Mouse (Mus musculus) embryonic facial prominence, embryonic 11.5 days (tissue): ENCODE data around the gene Btbd10. TPM values are rescaled to one million over a fixed set of nuclear protein-coding genes. Genes with fewer than 3 reads are reported as not detected.

Source experiments
- ATAC-seq: fragments of 200-750 bp; cut with Nextera tagmentation; replicated peaks from 2 replicates; pipeline ENCODE4 v1.8.0; 2017; ENCODE audit warnings: low read depth; ENCODE audit not compliant: insufficient number of reproducible peaks, low FRiP score, low TSS enrichment
- DNase-seq: peaks from one replicate; pipeline ENCODE4 v3.0.0-alpha.2; 2015; ENCODE audit warnings: low spot score
- H3K27ac ChIP-seq: fragments of 300-500 bp; sonication (generic); replicated peaks from 2 replicates; pipeline ENCODE4 v1.5.1; 2014; ENCODE audit warnings: mild to moderate bottlenecking, low read depth, low read length, control low read depth
- H3K27me3 ChIP-seq: fragments of 300-500 bp; sonication (generic); 2 replicates; pipeline ENCODE4 v1.6.1; 2014; ENCODE audit warnings: mild to moderate bottlenecking, low read length, moderate library complexity, mixed read lengths; ENCODE audit not compliant: control insufficient read depth, insufficient read depth
- H3K36me3 ChIP-seq: fragments of 300-500 bp; sonication (generic); replicated peaks from 2 replicates; pipeline ENCODE4 v1.6.1; 2014; ENCODE audit warnings: low read depth, mild to moderate bottlenecking, low read length, moderate library complexity, mixed read lengths; ENCODE audit not compliant: control insufficient read depth, insufficient read depth
- H3K4me1 ChIP-seq: fragments of 300-500 bp; sonication (generic); 2 replicates; pipeline ENCODE4 v1.6.1; 2014; ENCODE audit warnings: low read length, mixed read lengths; ENCODE audit not compliant: control insufficient read depth, insufficient read depth
- H3K4me2 ChIP-seq: fragments of 300-500 bp; sonication (generic); 2 replicates; pipeline ENCODE4 v1.6.1; 2014; ENCODE audit warnings: low read depth, mild to moderate bottlenecking, control low read depth, low read length, moderate library complexity
- H3K4me3 ChIP-seq: fragments of 300-500 bp; sonication (generic); 2 replicates; pipeline ENCODE4 v1.5.1; 2014; ENCODE audit warnings: low read depth, low read length, control low read depth
- H3K9ac ChIP-seq: fragments of 300-500 bp; sonication (generic); replicated peaks from 2 replicates; pipeline ENCODE4 v1.6.1; 2014; ENCODE audit warnings: mild to moderate bottlenecking, control low read depth, low read length
- H3K9me3 ChIP-seq: fragments of 300-500 bp; sonication (generic); replicated peaks from 2 replicates; pipeline ENCODE4 v1.6.1; 2016; ENCODE audit warnings: mild to moderate bottlenecking, low read length, inconsistent platforms, mixed read lengths; ENCODE audit not compliant: control insufficient read depth
- WGBS: fragments of 180-500 bp; shearing (Covaris S2); extraction: QIAGEN DNeasy Blood & Tissue Kit; methylation state at CpG from one replicate; pipeline ENCODE4 v1.1.7; 2014; 5-methylcytosine and 5-hydroxymethylcytosine counted together
- polyA plus RNA-seq: library from polyadenylated mRNA; unstranded; fragments of >200 nt; fragmentation: Nextera tagmentation; extraction: Ambion mirVana; gene quantifications from 2 replicates; pipeline ENCODE4 v1.2.1, GENCODE M21; 2014

Gene Btbd10
- 31.3 and 33.7 TPM in 2 replicates for polyA plus RNA-seq

GRCm38 (mm10) chr7:113368746-113369619 is at the start of gene Btbd10:
Gene Btbd10 (minus strand): TSS chr7:113369392.
- WGBS, result under 1% methylated on average over 59 of the region's 64 CpGs
- Histone ChIP-seq H3K9me3 (no peaks in the 10 kb centered on the region), H3K36me3 (no peaks in the 10 kb centered on the region), H3K4me1 (no peaks in the 10 kb centered on the region), H3K27me3 (no peaks in the 10 kb centered on the region), H3K4me2 (peak within 1 kb of the TSS; percentile 75), H3K4me3 (peak within 1 kb of the TSS; percentile 81), H3K27ac (peak within 1 kb of the TSS; percentile 70), H3K9ac (peak within 1 kb of the TSS; percentile 85)
- peak; percentile 98 for ATAC-seq
- peak; percentile 99 for DNase-seq

GRCm38 (mm10) chr7:113416536-113416935 is 47.3 kb upstream of the Btbd10 start:
- Histone ChIP-seq H3K4me2 (no peak overlapping the region), H3K27ac (no peak overlapping the region), H3K27me3 (no peaks in the 10 kb centered on the region), H3K9ac (no peak overlapping the region), H3K4me3 (no peak overlapping the region), H3K9me3 (no peaks in the 10 kb centered on the region), H3K36me3 (no peaks in the 10 kb centered on the region), H3K4me1 (no peaks in the 10 kb centered on the region)
- DNase-seq (no peak), ATAC-seq (no peak)
- 75% methylated on average over 1 of the region's 1 CpGs for WGBS

- Histone ChIP-seq H3K4me1 (no peaks in the 10 kb centered on the region), H3K4me3 (no peak overlapping the region), H3K9me3 (no peaks in the 10 kb centered on the region), H3K27ac (no peak overlapping the region), H3K27me3 (no peaks in the 10 kb centered on the region), H3K9ac (no peak overlapping the region), H3K36me3 (no peaks in the 10 kb centered on the region), H3K4me2 (no peak overlapping the region)
- ATAC-seq, result no peak
- no peak for DNase-seq
- WGBS, result 92% methylated on average over 3 of the region's 3 CpGs
Measured at GRCm38 (mm10) chr7:113415256-113415655, 46.1 kb upstream of the Btbd10 start.

GRCm38 (mm10) chr7:113408712-113409111 is 39.5 kb upstream of the Btbd10 start:
- Histone ChIP-seq H3K27ac (no peak overlapping the region), H3K36me3 (no peaks in the 10 kb centered on the region), H3K4me3 (no peak overlapping the region), H3K9me3 (no peaks in the 10 kb centered on the region), H3K4me1 (no peaks in the 10 kb centered on the region), H3K4me2 (no peak overlapping the region), H3K27me3 (no peaks in the 10 kb centered on the region), H3K9ac (no peak overlapping the region)
- DNase-seq, result no peak
- ATAC-seq, result no peak
- WGBS, result 56% methylated on average over 5 of the region's 5 CpGs

GRCm38 (mm10) chr7:113398083-113398482 is 28.9 kb upstream of the Btbd10 start:
- H3K9ac ChIP-seq, result no peak overlapping the region
- DNase-seq, result no peak
- H3K36me3 ChIP-seq, result no peaks in the 10 kb centered on the region
- H3K27me3 ChIP-seq, result no peaks in the 10 kb centered on the region
- no peaks in the 10 kb centered on the region for H3K4me1 ChIP-seq
- ATAC-seq, result no peak
- H3K9me3 ChIP-seq, result no peaks in the 10 kb centered on the region
- H3K4me2 ChIP-seq, result no peak overlapping the region
- no peak overlapping the region for H3K27ac ChIP-seq
- no peak overlapping the region for H3K4me3 ChIP-seq

- WGBS, result 86% methylated on average over 4 of the region's 4 CpGs
- ATAC-seq (no peak), DNase-seq (no peak)
- Histone ChIP-seq H3K27ac (no peak overlapping the region), H3K4me1 (no peaks in the 10 kb centered on the region), H3K9me3 (no peaks in the 10 kb centered on the region), H3K4me3 (no peak overlapping the region), H3K36me3 (no peaks in the 10 kb centered on the region), H3K9ac (no peak overlapping the region), H3K4me2 (no peak overlapping the region), H3K27me3 (no peaks in the 10 kb centered on the region)
Measured at GRCm38 (mm10) chr7:113396661-113397060, 27.5 kb upstream of the Btbd10 start.

GRCm38 (mm10) chr7:113391619-113392018 is 22.4 kb upstream of the Btbd10 start:
- no peak overlapping the region for H3K9ac ChIP-seq
- no peak for DNase-seq
- 88% methylated on average over 2 of the region's 2 CpGs for WGBS
- H3K4me1 ChIP-seq, result no peaks in the 10 kb centered on the region
- H3K36me3 ChIP-seq, result no peaks in the 10 kb centered on the region
- no peak for ATAC-seq
- no peaks in the 10 kb centered on the region for H3K9me3 ChIP-seq
- H3K27ac ChIP-seq, result no peak overlapping the region
- no peaks in the 10 kb centered on the region for H3K27me3 ChIP-seq
- no peak overlapping the region for H3K4me3 ChIP-seq
- H3K4me2 ChIP-seq, result no peak overlapping the region

- no peak for ATAC-seq
- no peaks in the 10 kb centered on the region for H3K36me3 ChIP-seq
- H3K4me2 ChIP-seq, result no peak within 1 kb of the TSS
- no peaks in the 10 kb centered on the region for H3K4me1 ChIP-seq
- H3K9ac ChIP-seq, result no peak within 1 kb of the TSS
- H3K9me3 ChIP-seq, result no peaks in the 10 kb centered on the region
- no peaks in the 10 kb centered on the region for H3K27me3 ChIP-seq
- no peak within 1 kb of the TSS for H3K27ac ChIP-seq
- WGBS, result 86% methylated on average over 2 of the region's 2 CpGs
- DNase-seq, result no peak
- H3K4me3 ChIP-seq, result no peak within 1 kb of the TSS
Measured at GRCm38 (mm10) chr7:113388470-113388869, 19.3 kb upstream of the Btbd10 start, which contains the start of gene Pth. Gene Pth (minus strand): TSS chr7:113388570.
